ENCODE assay signal across 8 mouse cellular contexts in genomic region chr5:64883491-64883890, GRCm38 (mm10). TPM values are rescaled to one million over a fixed set of nuclear protein-coding genes. Genes with fewer than 3 reads are reported as not detected.
A peak's percentile ranks its signal among the peaks of the same experiment; 100 is the strongest.
DNase-seq lines count a peak whose midpoint lies in the region; ATAC-seq and TF ChIP-seq lines count a peak whose summit lies in the region.

No protein-coding gene starts in this region.

- H3K36me3 ChIP-seq in kidney, embryonic 16.5 days (ENCODE audit: insufficient read depth, low read length) = no peaks in the 10 kb centered on the region
- H3K36me3 ChIP-seq in kidney, embryonic 14.5 days (ENCODE audit: control insufficient read depth, insufficient read depth, low read length) = no peaks in the 10 kb centered on the region
- H3K36me3 ChIP-seq in liver, postnatal 0 days (replicated peaks; ENCODE audit: insufficient read depth, low read length) = no peaks in the 10 kb centered on the region

- no peaks in the 10 kb centered on the region for H3K27me3 ChIP-seq in kidney, embryonic 16.5 days (ENCODE audit: insufficient read depth, low read length)
- no peaks in the 10 kb centered on the region for H3K27me3 ChIP-seq in kidney, embryonic 14.5 days (ENCODE audit: control insufficient read depth, insufficient read depth, low read length)
- no peaks in the 10 kb centered on the region for H3K27me3 ChIP-seq in liver, postnatal 0 days (ENCODE audit: insufficient read depth, low read length)

- H3K9ac ChIP-seq in kidney, embryonic 16.5 days (replicated peaks; ENCODE audit: low read length) = no peak overlapping the region
- no peak overlapping the region for H3K9ac ChIP-seq in kidney, embryonic 14.5 days (ENCODE audit: low read depth, low read length)
- H3K9ac ChIP-seq in liver, postnatal 0 days (replicated peaks) = no peak overlapping the region

- no peak overlapping the region for H3K4me3 ChIP-seq in kidney, embryonic 16.5 days (ENCODE audit: low read length)
- no peak overlapping the region for H3K4me3 ChIP-seq in kidney, embryonic 14.5 days (ENCODE audit: low read length)
- 0 out of 2 replicates have a peak overlapping the region, but pooled peaks have one; percentile 17 for H3K4me3 ChIP-seq in liver, postnatal 0 days (ENCODE audit: low read depth, low read length)

- ATAC-seq in kidney, embryonic 16.5 days (ENCODE audit: low FRiP score, low TSS enrichment) = no peak
- no peak for ATAC-seq in kidney, embryonic 14.5 days (ENCODE audit: low FRiP score, low TSS enrichment)
- peak; percentile 25; the same call in 1 of the 2 replicates for ATAC-seq in liver, postnatal 0 days

- no peak overlapping the region; the same call in 1 of the 2 replicates for H3K27ac ChIP-seq in kidney, embryonic 16.5 days (ENCODE audit: low read length)
- H3K27ac ChIP-seq in kidney, embryonic 14.5 days (ENCODE audit: low read depth, low read length) = no peak overlapping the region
- H3K27ac ChIP-seq in liver, postnatal 0 days (ENCODE audit: low read depth) = peak overlapping the region; percentile 78

- no peaks in the 10 kb centered on the region for H3K9me3 ChIP-seq in kidney, embryonic 16.5 days (ENCODE audit: low read length)
- H3K9me3 ChIP-seq in kidney, embryonic 14.5 days (ENCODE audit: control insufficient read depth, low read length) = no peaks in the 10 kb centered on the region
- H3K9me3 ChIP-seq in liver, postnatal 0 days (ENCODE audit: low read length) = no peaks in the 10 kb centered on the region

- H3K4me1 ChIP-seq in kidney, embryonic 16.5 days (ENCODE audit: insufficient read depth, low read length) = peaks cover 20% of the 10 kb centered on the region
- H3K4me1 ChIP-seq in kidney, embryonic 14.5 days (ENCODE audit: control insufficient read depth, insufficient read depth, low read length) = peaks cover 9% of the 10 kb centered on the region
- peaks cover 9% of the 10 kb centered on the region; the same call in 1 of the 2 replicates for H3K4me1 ChIP-seq in liver, postnatal 0 days (ENCODE audit: insufficient read depth)

- 0 out of 2 replicates have a peak overlapping the region, but pooled peaks have one; percentile 17 for H3K4me2 ChIP-seq in kidney, embryonic 16.5 days (replicated peaks; ENCODE audit: low read depth, low read length)
- H3K4me2 ChIP-seq in kidney, embryonic 14.5 days (replicated peaks; ENCODE audit: low read depth, low read length) = no peak overlapping the region
- H3K4me2 ChIP-seq in liver, postnatal 0 days (ENCODE audit: low read depth, low read length) = peak overlapping the region; percentile 66

- peak; percentile 48 for DNase-seq in ES-CJ7 (ENCODE audit: low read depth, low spot score)
- DNase-seq in embryo, embryonic 11 days = peak; percentile 61
- DNase-seq in heart, postnatal 4 days = peak; percentile 60
- DNase-seq in liver, postnatal 0 days = peak; percentile 50
- peak; percentile 74 for DNase-seq in retina, postnatal 1 day
- DNase-seq in urinary bladder, postnatal 36 days (ENCODE audit: low spot score in 2 of 2) = no peak

- TF ChIP-seq EP300 in liver, postnatal 0 days (IDR thresholded peaks at IDR 0.05; ENCODE audit: low read depth) = no peak

- WGBS in kidney, embryonic 16.5 days = 6% methylated on average over 4 of the region's 4 CpGs
- WGBS in kidney, embryonic 14.5 days = 9% methylated on average over 4 of the region's 4 CpGs
- WGBS in liver, postnatal 0 days (ENCODE audit: insufficient replicate concordance) = 3% methylated on average over 4 of the region's 4 CpGs

- TF ChIP-seq CTCF in liver, postnatal 0 days (IDR thresholded peaks at IDR 0.05; ENCODE audit: low read depth) = peak; percentile 63

RNA-seq across cellular contexts. Expression of gene Tlr1, which starts 49.9 kb away (rescaled TPM):
- 0.58 and 0.62 TPM in 2 replicates for polyA plus RNA-seq in kidney, embryonic 16.5 days (2015; fragmentation: Nextera tagmentation; extraction: Ambion mirVana)
- polyA plus RNA-seq in kidney, embryonic 14.5 days (2014; fragmentation: Nextera tagmentation; extraction: Ambion mirVana) = 0.70 and 0.89 TPM in 2 replicates
- under 1 TPM; 0.32 to 0.36 TPM for total RNA-seq in heart, postnatal 4 days (2021)
- polyA plus RNA-seq in liver, postnatal 0 days (2015; fragmentation: Nextera tagmentation; extraction: Ambion mirVana) = 1.5 and 1.9 TPM in 2 replicates

Comparison
In these comparisons a context has a peak if more than half of its experiments do, and no peak if none do; other contexts are left out.
1. DNase-seq: peak in ES-CJ7 (single experiment), embryo, embryonic 11 days (single experiment), heart, postnatal 4 days (single experiment), liver, postnatal 0 days (single experiment) and retina, postnatal 1 day (single experiment); none in urinary bladder, postnatal 36 days (0 of 2).